Mouse (Mus musculus) thymus, postnatal 10 days (tissue): ENCODE results near the gene Izumo1r.

Source experiments
- DNase-seq, 2 experiments: peaks; one replicate each; pipeline ENCODE4 v3.0.0; 2021; ENCODE audit warnings: low spot score in 2 of 2

Izumo1r gene

DNA sequence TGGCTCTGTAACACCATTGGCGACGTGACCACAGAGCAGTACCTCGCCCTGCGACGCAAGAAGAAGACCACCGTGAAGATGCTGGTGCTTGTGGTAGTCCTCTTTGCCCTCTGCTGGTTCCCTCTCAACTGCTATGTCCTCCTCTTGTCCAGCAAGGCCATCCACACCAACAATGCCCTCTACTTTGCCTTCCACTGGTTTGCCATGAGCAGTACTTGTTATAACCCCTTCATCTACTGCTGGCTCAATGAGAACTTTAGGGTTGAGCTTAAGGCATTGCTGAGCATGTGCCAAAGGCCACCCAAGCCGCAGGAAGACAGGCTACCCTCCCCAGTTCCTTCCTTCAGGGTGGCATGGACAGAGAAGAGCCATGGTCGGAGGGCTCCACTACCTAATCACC, 35.4 kb downstream of the Izumo1r start:
- no peak for DNase-seq

DNA sequence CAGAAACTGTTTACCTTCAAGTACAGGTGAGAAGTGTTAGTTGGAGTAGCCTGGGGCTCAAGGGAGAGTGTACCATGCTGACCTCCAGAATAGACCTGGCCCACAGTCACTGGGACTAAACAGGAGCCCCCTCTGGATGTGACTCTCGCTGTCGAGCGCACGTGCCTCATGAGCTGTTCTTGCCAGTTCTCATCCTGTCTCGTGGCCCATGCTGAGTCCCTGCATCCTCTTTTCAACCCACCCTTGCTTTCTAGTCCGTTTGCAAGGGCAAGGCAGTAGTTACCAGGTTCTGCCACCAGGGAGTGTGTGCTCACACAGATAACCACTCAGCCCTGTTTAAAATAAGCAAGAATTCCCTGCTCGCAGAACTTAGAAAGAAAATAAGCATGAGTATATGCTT, 36.8 kb downstream of the Izumo1r start:
- peak; percentile 65 to 81 for DNase-seq

- DNase-seq: no peak
Observed at GRCm38 (mm10) chr9:14864726-14865125, 39.0 kb downstream of the Izumo1r start.

DNA sequence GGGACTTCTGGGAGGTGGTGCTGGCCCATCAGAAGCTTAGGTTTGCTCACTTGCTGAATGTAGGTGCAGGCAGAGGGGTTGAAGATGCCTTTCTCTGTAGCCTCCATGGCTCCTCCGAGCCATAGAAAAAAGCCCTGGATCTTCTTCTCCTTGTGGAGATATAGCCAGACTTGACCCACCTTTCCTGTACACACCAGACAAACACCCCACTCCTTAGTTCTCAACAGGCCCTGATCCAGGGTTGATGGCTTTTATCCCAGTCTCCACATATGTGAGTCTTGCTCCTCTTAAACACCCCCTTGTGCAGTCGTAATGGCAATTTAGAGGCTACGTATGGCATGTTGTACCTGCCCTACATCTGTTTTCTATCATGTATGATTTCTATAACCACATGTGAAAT, 40.6 kb downstream of the Izumo1r start:
- no peak for DNase-seq

GRCm38 (mm10) chr9:14859868-14860639, 43.7 kb downstream of the Izumo1r start, which contains the start of gene Gpr83:
Gene Gpr83 (plus strand): TSS chr9:14860210.
- DNase-seq: peak; percentile 55 to 65

GRCm38 (mm10) chr9:14858782-14859181, 45.0 kb downstream of the Izumo1r start:
- DNase-seq: no peak

DNA sequence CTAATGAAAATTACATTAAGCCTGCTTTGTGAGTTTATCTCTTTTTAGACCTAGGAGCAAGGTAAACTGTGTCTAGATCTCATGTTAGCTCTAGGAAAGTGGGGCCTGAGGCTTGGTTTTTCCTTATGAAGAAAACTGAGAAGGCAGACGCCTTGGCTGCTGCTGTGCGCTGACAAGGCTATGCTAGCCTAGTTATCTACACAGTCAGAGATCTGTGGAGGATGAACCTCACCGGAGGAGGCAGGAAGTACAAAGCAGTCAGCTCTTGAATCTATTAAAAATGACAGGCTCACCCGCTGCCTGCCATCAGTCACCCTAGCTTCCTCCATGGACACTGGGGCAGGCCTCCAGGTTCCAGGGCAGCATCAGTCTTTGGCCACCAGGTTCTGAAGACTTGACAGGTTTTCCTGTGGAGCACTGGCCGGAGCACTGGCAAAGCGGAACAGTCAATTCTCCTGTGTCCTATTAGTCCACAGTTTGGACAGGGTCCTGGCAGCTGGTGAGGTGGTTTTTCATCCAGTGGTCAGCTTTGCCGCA, 45.5 kb downstream of the Izumo1r start:
- DNase-seq: no peak

GRCm38 (mm10) chr9:14856922-14857654, 46.7 kb downstream of the Izumo1r start:
- DNase-seq: no peak

DNA sequence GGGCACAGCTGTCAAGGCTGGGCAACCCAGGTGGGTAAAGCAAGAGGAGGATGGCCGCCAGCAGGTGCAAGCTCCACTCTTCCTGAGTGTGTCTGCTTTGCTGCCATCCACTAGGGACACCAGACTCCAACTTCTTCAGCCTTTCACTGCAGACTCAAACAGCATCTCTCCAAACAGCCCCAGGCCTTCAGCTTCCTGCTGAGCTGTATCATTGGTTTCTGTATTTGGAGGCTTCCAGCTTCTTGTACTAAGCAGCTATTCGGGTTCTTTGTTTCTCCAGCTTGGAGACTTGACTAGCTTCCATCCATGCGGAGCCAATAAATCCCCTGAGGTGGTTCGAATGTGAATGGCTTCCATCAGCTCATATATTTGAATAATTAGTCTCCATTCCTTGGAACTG, 49.2 kb downstream of the Izumo1r start:
- DNase-seq: no peak

GRCm38 (mm10) chr9:14848267-14848935, 55.3 kb downstream of the Izumo1r start:
- DNase-seq: no peak

- DNase-seq: peak in 1 of 2 experiments; percentile 27
Observed at GRCm38 (mm10) chr9:14846428-14846827, 57.3 kb downstream of the Izumo1r start.

DNA sequence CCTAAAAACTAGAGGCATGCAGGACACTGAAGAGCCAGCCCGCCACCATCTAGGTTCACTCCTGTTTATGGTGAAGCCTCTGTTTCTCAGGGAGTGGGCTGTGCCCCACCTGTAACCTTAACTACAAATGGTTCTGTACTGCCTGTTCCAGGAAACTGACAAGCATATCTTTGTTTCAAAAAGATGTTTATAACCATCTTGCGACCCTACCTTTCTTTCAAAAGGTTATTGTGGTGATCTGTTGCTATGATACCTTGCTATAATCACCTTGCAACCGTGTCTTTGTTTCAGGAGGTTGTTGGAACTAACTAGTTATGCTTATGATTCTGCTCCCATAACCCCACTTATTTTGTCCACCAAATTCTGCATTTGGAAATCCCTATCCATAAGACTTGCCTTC, 59.8 kb downstream of the Izumo1r start:
- no peak for DNase-seq

DNA sequence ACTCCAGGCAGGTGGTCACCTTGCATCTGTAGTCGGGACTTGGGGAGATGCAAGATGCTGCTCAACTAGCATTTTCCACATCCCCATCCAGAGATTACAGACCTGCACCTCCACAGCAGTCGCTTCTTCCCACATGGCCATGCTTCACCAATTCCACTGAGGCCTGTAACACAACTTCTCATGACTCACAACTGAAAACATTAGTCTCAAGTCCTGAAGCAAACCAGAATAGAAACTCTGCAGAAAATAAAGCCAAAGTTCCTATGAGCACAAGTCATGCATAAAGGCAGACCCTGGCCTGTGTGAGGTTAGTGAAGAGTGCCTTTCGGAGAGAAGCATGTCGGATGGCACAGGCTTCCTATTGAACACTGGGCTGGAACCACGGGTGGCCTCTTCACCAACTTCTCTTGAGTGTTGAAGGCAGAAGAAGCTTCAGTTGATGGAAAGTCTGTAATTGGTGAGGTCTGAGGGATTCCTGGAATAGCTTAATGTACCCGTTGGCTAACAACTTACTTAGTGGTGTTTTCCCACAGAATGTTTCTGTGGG, 60.4 kb downstream of the Izumo1r start:
- DNase-seq: no peak

DNA sequence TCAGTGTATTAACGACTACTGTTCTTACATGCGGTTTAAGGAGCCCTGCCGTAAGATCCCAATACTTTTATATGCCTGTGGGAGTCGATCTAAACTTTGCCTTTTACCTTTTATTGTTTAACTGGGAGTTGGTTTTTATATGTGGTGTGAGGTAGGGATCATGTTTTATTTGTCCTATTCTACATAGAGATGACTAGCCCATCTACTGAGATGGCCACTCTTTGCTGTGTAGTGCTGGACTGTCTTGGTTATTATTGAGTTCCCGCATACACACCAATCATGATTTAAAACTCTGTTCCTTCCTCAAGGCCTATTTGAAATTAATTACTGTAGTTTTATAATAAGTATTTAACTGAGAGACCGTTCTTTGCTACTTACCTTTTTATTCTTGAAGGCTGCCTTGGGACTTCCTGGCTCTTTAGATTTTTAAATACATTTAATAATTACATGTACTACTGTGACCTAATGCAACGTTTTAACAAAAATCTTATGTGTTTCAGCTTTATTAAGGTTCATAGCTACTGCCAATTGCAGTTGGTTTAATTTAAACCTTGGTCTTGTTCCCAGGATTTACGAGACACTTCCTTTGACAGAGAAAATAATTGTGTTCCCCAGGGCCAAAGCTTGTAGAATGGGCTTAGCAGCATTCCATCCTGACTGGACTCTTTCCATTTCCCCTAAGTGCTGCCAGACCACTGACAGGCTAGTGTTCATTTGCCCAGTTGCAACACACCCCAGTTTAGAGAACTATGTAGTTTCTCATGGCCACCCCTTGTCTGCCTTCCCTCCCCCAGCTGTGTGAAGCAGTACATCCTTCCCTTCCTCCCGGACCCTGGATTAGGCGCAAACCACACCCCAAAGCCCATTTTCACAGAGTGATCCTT, 61.6 kb downstream of the Izumo1r start:
- no peak for DNase-seq

DNA sequence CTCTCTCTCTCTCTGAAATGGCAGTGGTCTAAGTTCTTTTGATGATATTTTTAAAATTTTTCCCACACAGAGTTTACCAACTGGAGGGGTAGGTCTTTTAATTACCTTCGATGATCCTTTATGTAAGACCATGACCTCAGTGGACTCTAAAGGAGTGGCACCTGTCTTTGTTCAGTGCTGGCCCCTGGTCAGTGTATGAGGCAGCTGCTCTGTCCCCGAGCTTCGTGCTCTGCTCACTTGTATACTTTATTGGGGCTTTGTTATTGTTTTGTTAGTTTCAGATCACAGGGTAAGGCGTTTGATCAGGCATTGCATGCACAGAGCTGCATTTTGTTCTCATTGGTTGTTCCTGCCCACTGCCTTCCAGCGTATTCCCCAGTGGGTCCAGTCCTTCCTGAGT, 63.8 kb downstream of the Izumo1r start:
- no peak for DNase-seq

GRCm38 (mm10) chr9:14839527-14839926, 64.2 kb downstream of the Izumo1r start:
- DNase-seq: no peak
